Mouse (Mus musculus) stomach, embryonic 14.5 days (tissue): ENCODE measurements around the gene Src. TPM values are rescaled to one million over a fixed set of nuclear protein-coding genes. Genes with fewer than 3 reads are reported as not detected.

Source experiments
- ATAC-seq: fragments of 200-750 bp; cut with Nextera tagmentation; 2 replicates; pipeline ENCODE4 v1.8.0; 2017; ENCODE audit warnings: low read depth, moderate TSS enrichment; ENCODE audit not compliant: insufficient number of reproducible peaks, insufficient read depth, low FRiP score
- H3K27ac ChIP-seq: fragments of 300-500 bp; sonication (generic); 2 replicates; pipeline ENCODE4 v1.5.1; 2014; ENCODE audit warnings: mild to moderate bottlenecking, low read length, moderate library complexity, mixed read lengths
- H3K27me3 ChIP-seq: fragments of 300-500 bp; sonication (generic); 2 replicates; pipeline ENCODE4 v1.6.1; 2014; ENCODE audit warnings: low read length, control low read depth, mixed read lengths; ENCODE audit not compliant: control insufficient read depth, insufficient read depth
- H3K36me3 ChIP-seq: fragments of 300-500 bp; sonication (generic); 2 replicates; pipeline ENCODE4 v1.6.1; 2014; ENCODE audit warnings: mild to moderate bottlenecking, control low read depth, low read length, moderate library complexity, mixed read lengths; ENCODE audit not compliant: control insufficient read depth, insufficient read depth
- H3K4me1 ChIP-seq: fragments of 300-500 bp; sonication (generic); 2 replicates; pipeline ENCODE4 v1.6.1; 2014; ENCODE audit warnings: low read length, control low read depth, mixed read lengths; ENCODE audit not compliant: control insufficient read depth, insufficient read depth
- H3K4me2 ChIP-seq: fragments of 300-500 bp; sonication (generic); replicated peaks from 2 replicates; pipeline ENCODE4 v1.6.1; 2014; ENCODE audit warnings: low read depth, low read length, control low read depth
- H3K4me3 ChIP-seq: fragments of 300-500 bp; sonication (generic); 2 replicates; pipeline ENCODE4 v1.5.1; 2014; ENCODE audit warnings: low read depth, low read length, control low read depth
- H3K9ac ChIP-seq: fragments of 300-500 bp; sonication (generic); replicated peaks from 2 replicates; pipeline ENCODE4 v1.6.1; 2014; ENCODE audit warnings: low read depth, mild to moderate bottlenecking, control low read depth, low read length, moderate library complexity, mixed read lengths
- H3K9me3 ChIP-seq: fragments of 300-500 bp; sonication (generic); 2 replicates; pipeline ENCODE4 v1.6.1; 2016; ENCODE audit warnings: low read depth, low read length, control low read depth; ENCODE audit not compliant: control insufficient read depth
- whole genome bisulfite sequencing: fragments of 180-500 bp; shearing (Covaris S2); extraction: QIAGEN DNeasy Blood & Tissue Kit; methylation state at CpG from one replicate; pipeline ENCODE4 v1.1.7; 2014; 5-methylcytosine and 5-hydroxymethylcytosine counted together
- polyA plus RNA-seq: library from polyadenylated mRNA; unstranded; fragments of >200 nt; fragmentation: Nextera tagmentation; extraction: Ambion mirVana; gene quantifications from 2 replicates; pipeline ENCODE4 v1.2.1, GENCODE M21; 2014

Gene Src
- polyA plus RNA-seq, 1 experiment from 2014 or later, result 17.1 TPM

DNA sequence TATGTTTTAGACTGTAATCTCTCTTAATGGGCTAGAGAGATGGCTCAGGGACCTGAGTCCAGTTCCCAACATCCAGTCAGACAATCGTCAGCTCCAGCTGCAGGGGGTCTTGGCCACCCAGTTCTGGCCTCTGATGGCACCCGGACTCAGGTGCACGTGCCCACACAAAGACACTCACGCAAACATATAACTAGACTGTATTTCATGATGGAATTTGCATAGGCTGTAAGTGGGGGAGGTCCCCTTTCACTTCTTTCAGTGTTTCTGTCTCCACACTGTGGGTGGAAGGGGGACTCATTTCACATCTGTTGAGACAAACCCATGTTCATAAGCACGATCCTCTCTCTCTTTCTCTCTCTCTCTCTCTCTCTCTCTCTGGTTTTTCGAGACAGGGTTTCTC is 17.8 kb upstream of the Src start:
- H3K27me3 ChIP-seq, result no peaks in the 10 kb centered on the region
- H3K36me3 ChIP-seq, result peaks cover 7% of the 10 kb centered on the region; the same call in 1 of the 2 replicates
- 92% methylated on average over 6 of the region's 6 CpGs for WGBS
- no peak overlapping the region for H3K9ac ChIP-seq
- no peak for ATAC-seq
- peaks cover 11% of the 10 kb centered on the region; the same call in 1 of the 2 replicates for H3K4me1 ChIP-seq
- H3K4me3 ChIP-seq, result no peak overlapping the region
- 0 out of 2 replicates have a peak, but pooled peaks cover 3% of the 10 kb centered on the region for H3K9me3 ChIP-seq
- H3K27ac ChIP-seq, result no peak overlapping the region
- H3K4me2 ChIP-seq, result no peak overlapping the region

- Histone ChIP-seq H3K4me1 (peaks cover 5% of the 10 kb centered on the region; the same call in 1 of the 2 replicates), H3K4me3 (no peak overlapping the region), H3K9me3 (0 out of 2 replicates have a peak, but pooled peaks cover 3% of the 10 kb centered on the region), H3K27ac (no peak overlapping the region), H3K9ac (no peak overlapping the region), H3K27me3 (no peaks in the 10 kb centered on the region), H3K36me3 (peaks cover 7% of the 10 kb centered on the region; the same call in 1 of the 2 replicates), H3K4me2 (no peak overlapping the region)
- no peak for ATAC-seq
- WGBS, result 90% methylated on average over 2 of the region's 2 CpGs
Observed at GRCm38 (mm10) chr2:157401261-157401660, 17.0 kb upstream of the Src start.

- H3K9me3 ChIP-seq, result no peaks in the 10 kb centered on the region
- no peaks in the 10 kb centered on the region for H3K4me1 ChIP-seq
- H3K4me2 ChIP-seq, result no peak overlapping the region
- H3K9ac ChIP-seq, result no peak overlapping the region
- H3K27ac ChIP-seq, result no peak overlapping the region
- no peaks in the 10 kb centered on the region for H3K36me3 ChIP-seq
- H3K4me3 ChIP-seq, result no peak overlapping the region
- 86% methylated on average over 7 of the region's 7 CpGs for WGBS
- ATAC-seq, result no peak
- no peaks in the 10 kb centered on the region for H3K27me3 ChIP-seq
Observed at GRCm38 (mm10) chr2:157407596-157407995, 10.6 kb upstream of the Src start.

- no peaks in the 10 kb centered on the region for H3K36me3 ChIP-seq
- no peak overlapping the region for H3K4me2 ChIP-seq
- H3K27me3 ChIP-seq, result no peaks in the 10 kb centered on the region
- 65% methylated on average over 12 of the region's 12 CpGs for WGBS
- no peak overlapping the region for H3K4me3 ChIP-seq
- H3K27ac ChIP-seq, result no peak overlapping the region
- H3K4me1 ChIP-seq, result no peaks in the 10 kb centered on the region
- no peak for ATAC-seq
- H3K9ac ChIP-seq, result no peak overlapping the region
- no peaks in the 10 kb centered on the region for H3K9me3 ChIP-seq
Observed at GRCm38 (mm10) chr2:157409793-157410533, 8.3 kb upstream of the Src start.

GRCm38 (mm10) chr2:157411151-157411693 is 7.0 kb upstream of the Src start:
- no peak for ATAC-seq
- H3K4me1 ChIP-seq, result no peaks in the 10 kb centered on the region
- H3K36me3 ChIP-seq, result no peaks in the 10 kb centered on the region
- 79% methylated on average over 6 of the region's 6 CpGs for WGBS
- no peak overlapping the region for H3K4me2 ChIP-seq
- H3K9ac ChIP-seq, result no peak overlapping the region; the same call in 1 of the 2 replicates
- no peak overlapping the region for H3K4me3 ChIP-seq
- no peaks in the 10 kb centered on the region for H3K9me3 ChIP-seq
- H3K27ac ChIP-seq, result 0 out of 2 replicates have a peak overlapping the region, but pooled peaks have one; percentile 15
- H3K27me3 ChIP-seq, result no peaks in the 10 kb centered on the region

DNA sequence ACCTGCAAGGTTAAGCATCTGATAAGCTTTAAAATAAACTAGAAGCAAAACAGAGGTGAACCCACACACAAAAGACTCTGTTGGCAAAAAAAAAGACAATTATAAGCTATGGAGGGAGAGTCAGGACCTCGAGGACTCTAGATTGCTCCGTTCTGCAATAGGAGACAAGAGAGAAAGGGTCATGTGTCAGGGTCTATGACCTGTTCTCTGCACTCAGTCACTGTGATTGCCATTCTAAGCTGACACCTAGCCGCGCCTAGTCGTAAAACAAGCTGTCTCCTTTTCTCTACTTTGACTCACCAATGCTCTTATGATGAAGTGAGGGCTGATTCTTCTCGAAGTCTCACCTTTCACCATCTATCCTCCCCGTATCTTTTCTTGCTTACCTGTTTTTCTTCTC is 5.7 kb upstream of the Src start:
- no peak for ATAC-seq
- Histone ChIP-seq H3K9me3 (no peaks in the 10 kb centered on the region), H3K4me1 (no peaks in the 10 kb centered on the region), H3K27ac (no peak overlapping the region), H3K36me3 (no peaks in the 10 kb centered on the region), H3K9ac (no peak overlapping the region), H3K4me2 (no peak overlapping the region), H3K27me3 (no peaks in the 10 kb centered on the region), H3K4me3 (no peak overlapping the region)
- 44% methylated on average over 7 of the region's 7 CpGs for WGBS

DNA sequence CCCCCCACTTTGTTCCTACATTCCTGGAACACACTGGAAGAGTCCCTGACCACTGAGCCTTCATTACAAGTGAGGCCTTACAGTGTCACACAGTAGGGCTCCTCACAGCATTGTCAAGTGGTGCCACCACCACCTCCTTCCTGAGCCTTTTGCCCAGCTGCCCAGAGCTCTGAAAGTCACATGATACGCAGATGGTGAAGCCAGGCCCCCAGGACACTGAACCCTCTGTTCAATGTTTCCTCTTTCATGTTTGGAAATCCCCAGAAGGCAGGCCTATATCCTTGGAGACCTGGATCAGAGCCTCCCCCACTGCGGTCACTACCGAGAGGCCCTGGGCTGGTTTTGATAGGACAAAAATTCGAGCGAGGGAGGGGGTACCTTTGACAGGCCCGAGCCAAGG is 1.0 kb upstream of the Src start:
- Histone ChIP-seq H3K27me3 (no peaks in the 10 kb centered on the region), H3K4me1 (peaks cover 11% of the 10 kb centered on the region; the same call in 1 of the 2 replicates), H3K4me2 (no peak overlapping the region), H3K9ac (no peak overlapping the region), H3K9me3 (no peaks in the 10 kb centered on the region), H3K36me3 (no peaks in the 10 kb centered on the region), H3K4me3 (no peak overlapping the region), H3K27ac (no peak overlapping the region)
- WGBS, result 63% methylated on average over 6 of the region's 6 CpGs
- ATAC-seq, result no peak

DNA sequence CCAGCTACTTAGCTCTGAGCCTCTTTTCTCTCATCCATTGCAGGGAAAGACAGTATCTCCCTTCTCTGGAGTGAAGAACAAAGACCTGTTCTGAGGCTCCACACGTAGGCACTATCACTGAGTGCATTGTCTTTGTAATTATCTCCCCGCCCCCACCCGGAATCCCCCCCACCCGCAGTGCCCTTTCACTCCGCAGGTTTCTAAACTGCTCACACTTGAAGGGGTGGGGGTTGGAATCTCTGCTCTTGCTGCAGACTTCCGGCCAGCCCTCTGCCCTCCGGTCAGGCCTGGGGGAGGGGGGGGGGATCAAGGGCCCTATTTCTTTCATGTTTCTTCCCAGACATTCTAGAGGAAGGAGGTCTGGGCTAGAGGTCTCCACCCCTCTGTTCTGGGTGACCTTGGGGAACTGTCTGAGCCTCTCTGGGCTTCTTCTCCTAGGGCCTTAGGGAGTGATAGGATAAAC is 396 bp downstream of the Src start:
- no peaks in the 10 kb centered on the region for H3K9me3 ChIP-seq
- no peak overlapping the region for H3K4me2 ChIP-seq
- WGBS, result 14% methylated on average over 5 of the region's 7 CpGs
- no peak overlapping the region for H3K9ac ChIP-seq
- H3K4me3 ChIP-seq, result no peak overlapping the region
- no peak for ATAC-seq
- peaks cover 24% of the 10 kb centered on the region for H3K4me1 ChIP-seq
- H3K27me3 ChIP-seq, result no peaks in the 10 kb centered on the region
- H3K36me3 ChIP-seq, result no peaks in the 10 kb centered on the region
- H3K27ac ChIP-seq, result no peak overlapping the region
